Mouse (Mus musculus) liver, adult 2 months (tissue): Measurements from ENCODE around the gene Sema4b.
A peak's percentile ranks its signal among the peaks of the same experiment; 100 is the strongest.

ENCODE experiments used
- CTCF ChIP-seq: fragments of 200-500 bp; IDR thresholded peaks from 2 replicates; pipeline ENCODE4 v1.5.1; 2011; ENCODE audit warnings: low read depth, low read length, control low read depth
- POLR2A ChIP-seq: fragments of 200-500 bp; IDR thresholded peaks from 2 replicates; pipeline ENCODE4 v1.6.1; 2011; ENCODE audit warnings: low read length, control low read depth; ENCODE audit not compliant: insufficient read depth; ENCODE audit errors: extremely low read depth

DNA sequence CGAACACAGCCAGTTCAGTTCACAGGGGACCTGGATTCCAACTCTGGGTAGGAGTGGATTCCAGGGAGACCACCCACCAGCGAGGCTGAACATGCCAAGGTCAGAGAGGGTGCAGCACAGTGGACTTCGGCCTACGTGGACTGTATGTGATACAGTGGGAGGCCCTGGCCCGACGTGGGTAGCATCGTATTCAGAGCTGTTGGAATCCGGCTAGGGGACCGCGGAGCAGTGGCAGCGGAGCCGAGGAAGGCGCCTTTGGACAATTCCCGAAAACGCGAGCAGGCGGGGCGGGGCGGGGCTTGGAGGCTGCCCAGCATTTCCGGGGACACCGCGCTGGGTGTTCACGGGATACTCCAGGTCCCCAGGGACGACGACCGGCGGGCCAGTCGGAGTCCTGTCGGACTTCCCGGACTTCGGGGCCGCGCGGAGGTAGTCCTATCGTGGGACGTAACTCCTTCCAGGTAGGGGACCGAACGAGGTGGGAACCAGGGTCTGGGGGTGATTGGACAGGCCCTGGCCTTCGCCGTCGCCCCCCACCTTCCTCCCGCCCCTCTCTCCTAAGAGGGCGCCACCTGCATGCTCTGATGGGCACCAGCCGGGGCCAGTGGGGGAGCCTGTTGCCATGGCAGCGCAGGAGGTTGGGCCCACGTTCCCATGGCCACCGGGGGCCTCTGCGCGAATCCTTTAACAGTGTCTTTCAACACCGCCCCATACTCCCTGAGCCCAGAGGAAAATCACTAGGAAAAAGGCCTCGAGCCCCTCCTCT, at the start of gene Sema4b:
- no peak for TF ChIP-seq CTCF
- 0 out of 2 replicates have a peak, but pooled peaks have one; percentile 42 for TF ChIP-seq POLR2A
